Mouse (Mus musculus) c-Kit-positive CD71-negative TER-119-negative erythroid progenitor cells, embryonic 14.5 days (primary cell): ENCODE measurements around the gene Rsph10b.
A peak's percentile ranks its signal among the peaks of the same experiment; 100 is the strongest.
"Not testable (repeated sequence)": the region's sequence is repeated elsewhere in the genome, so short reads cannot be mapped to it uniquely, and the experiment has no call there.

Source experiments
- DNase-seq: peaks from one replicate; pipeline ENCODE4 v3.0.0-alpha.2; 2013; ENCODE audit warnings: low read depth

The Rsph10b gene

DNA sequence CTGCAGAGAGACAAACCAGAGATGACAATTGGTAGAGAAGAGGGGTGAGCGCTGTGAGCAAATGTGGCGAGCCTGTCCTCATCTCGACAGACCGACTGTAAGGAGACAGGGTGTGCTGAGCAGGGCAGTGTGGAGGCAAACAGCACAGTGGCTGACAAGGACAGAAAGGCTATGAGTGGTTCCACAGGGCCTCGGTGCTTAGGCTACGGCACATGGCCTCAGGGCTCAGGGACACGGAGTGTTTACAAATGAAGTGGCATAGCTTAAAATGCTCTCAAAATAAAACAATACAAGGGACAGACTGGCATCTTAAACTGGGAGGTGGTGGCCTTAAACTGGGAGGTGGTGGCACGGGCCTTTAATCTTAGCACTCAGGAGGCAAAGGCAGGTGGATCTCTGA, 60.4 kb downstream of the Rsph10b start:
- DNase-seq = no peak

DNA sequence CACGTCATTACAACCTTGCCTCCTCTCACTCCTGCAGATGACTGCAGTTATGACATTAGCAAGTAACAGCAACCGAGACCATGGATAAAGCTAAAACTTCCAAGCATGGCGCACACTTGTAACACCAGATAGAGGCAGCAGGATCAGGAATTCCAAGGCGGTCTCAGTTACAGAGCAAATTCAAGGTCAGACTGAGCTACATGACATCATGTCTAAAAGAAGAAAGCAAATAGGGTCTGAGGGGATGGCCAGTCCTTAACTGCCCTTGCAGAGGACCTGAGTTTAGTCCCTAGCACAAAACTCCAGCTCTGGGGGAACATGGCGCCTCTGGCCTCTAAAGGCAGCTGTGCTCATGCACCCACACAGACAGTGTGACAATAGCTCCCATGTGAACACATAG, 61.0 kb downstream of the Rsph10b start:
- no peak for DNase-seq

DNA sequence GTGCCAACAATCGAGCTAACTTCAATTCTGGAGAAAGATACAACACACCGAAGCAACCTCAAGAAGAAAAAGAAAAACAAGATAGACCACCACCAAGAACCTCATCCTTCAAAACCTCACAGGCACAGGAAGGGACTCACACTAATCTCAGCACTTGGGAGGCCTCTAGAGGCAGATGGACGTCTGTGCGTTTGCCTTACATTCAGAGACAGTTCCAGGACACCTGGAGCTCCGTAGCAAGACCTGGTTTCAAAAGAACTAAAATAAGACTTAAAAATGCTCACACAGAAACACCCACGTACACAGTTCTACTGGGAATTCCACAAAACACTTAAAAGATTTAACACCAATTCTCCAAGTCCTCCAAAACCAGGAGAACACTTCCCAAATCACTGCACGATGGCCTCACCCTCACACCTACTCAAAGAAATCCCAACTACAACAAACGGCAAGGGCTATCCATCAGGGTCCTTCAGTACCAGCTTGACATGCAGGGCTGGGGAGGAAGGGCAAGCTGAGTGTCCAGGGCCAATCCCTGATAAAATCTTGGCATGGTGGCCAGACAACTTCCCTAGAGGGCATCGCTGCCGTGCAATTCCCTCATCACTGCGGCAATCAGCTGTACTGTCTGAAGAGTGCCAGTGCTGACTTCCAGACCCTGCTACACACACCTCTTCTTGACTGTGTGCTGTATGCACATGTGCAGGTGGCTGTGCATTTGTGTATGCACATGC, 62.0 kb downstream of the Rsph10b start:
- no peak for DNase-seq

GRCm38 (mm10) chr5:143999409-143999808, 66.6 kb downstream of the Rsph10b start:
- DNase-seq = no peak

GRCm38 (mm10) chr5:144002461-144003192, 69.8 kb downstream of the Rsph10b start:
- no peak for DNase-seq

- DNase-seq = not testable (repeated sequence)
Measured at GRCm38 (mm10) chr5:144013366-144014134, 80.7 kb downstream of the Rsph10b start.

GRCm38 (mm10) chr5:144014551-144015311, 81.9 kb downstream of the Rsph10b start, which contains the start of gene Ccz1:
TSS of gene Ccz1 (minus strand) at chr5:144014877.
- DNase-seq = peak; percentile 79

GRCm38 (mm10) chr5:144015312-144015650, 82.4 kb downstream of the Rsph10b start:
- no peak for DNase-seq

GRCm38 (mm10) chr5:144015845-144016244, 83.0 kb downstream of the Rsph10b start:
- no peak for DNase-seq

- no peak for DNase-seq
Measured at GRCm38 (mm10) chr5:144026620-144027263, 93.9 kb downstream of the Rsph10b start, which contains the start of gene Ocm. TSS of gene Ocm (minus strand) at chr5:144026670.

DNA sequence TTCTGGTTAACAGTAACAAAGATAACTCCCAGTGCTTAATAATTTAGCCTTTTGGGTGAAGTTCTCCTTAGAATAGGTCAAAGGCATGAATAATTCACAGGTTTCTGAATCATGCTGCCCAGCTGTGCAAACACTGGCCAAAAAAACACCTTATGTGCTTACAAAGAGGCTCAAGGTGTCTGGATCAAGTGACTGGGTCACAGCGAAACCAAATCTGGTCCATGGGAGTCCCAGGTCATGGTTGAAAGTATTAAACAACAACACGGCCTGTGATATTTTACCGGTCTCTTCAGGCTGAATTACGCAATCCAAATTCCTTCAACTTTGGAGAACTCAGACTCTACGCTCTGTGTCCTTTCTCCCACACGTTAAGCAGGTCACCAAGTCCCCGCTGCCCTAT, 99.7 kb downstream of the Rsph10b start:
- no peak for DNase-seq

DNA sequence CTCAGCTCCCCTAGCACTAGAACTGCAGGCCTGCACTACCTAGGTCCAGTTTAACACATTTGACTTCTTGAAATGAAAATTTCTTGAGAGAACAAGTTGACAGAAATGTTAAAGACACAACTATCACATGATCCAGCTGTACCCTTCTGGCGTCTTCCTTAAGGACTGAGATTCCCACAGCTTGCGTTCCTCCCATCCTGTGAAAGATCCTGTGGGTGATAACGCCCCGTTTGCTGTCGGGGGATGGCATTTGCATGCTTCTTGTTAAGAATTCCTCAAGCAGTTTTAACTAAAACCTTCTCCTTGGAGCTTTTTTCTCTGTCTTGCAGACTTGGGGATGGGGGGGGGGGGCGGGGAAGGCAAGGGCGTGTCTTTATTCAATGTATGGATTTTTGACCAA, 101.7 kb downstream of the Rsph10b start:
- no peak for DNase-seq
